Mouse (Mus musculus) heart, adult 2 months (tissue): Measurements from ENCODE around the gene Camkv. TPM values are rescaled to one million over a fixed set of nuclear protein-coding genes. Genes with fewer than 3 reads are reported as not detected.

Experiments used
- DNase-seq, 2 experiments: peaks; one replicate each; pipeline ENCODE4 v3.0.0; 2021
- H3K27ac ChIP-seq: fragments of 200-600 bp; 2 replicates; pipeline ENCODE4 v1.8.1; 2022
- H3K27me3 ChIP-seq: fragments of 200-500 bp; 2 replicates; pipeline ENCODE4 v1.6.1; 2012; ENCODE audit warnings: mild to moderate bottlenecking, low read length, inconsistent platforms, mixed read lengths; ENCODE audit not compliant: control insufficient read depth, insufficient read depth
- H3K36me3 ChIP-seq: fragments of 200-500 bp; 2 replicates; pipeline ENCODE4 v1.6.1; 2012; ENCODE audit warnings: low read length, inconsistent platforms; ENCODE audit not compliant: control insufficient read depth, insufficient read depth
- H3K4me1 ChIP-seq: fragments of 200-500 bp; 2 replicates; pipeline ENCODE4 v1.6.1; 2011; ENCODE audit warnings: low read length; ENCODE audit not compliant: control insufficient read depth, insufficient read depth
- H3K4me3 ChIP-seq: fragments of 200-600 bp; 2 replicates; pipeline ENCODE4 v1.8.1; 2022
- H3K79me2 ChIP-seq: fragments of 200-500 bp; replicated peaks from 2 replicates; pipeline ENCODE4 v1.6.1; 2012; ENCODE audit warnings: mild to moderate bottlenecking, inconsistent platforms, low read length, moderate library complexity, mixed read lengths; ENCODE audit not compliant: control insufficient read depth, insufficient read depth
- H3K9ac ChIP-seq: fragments of 200-500 bp; 2 replicates; pipeline ENCODE4 v1.6.1; 2012; ENCODE audit warnings: low read depth, mild to moderate bottlenecking, control low read depth, inconsistent platforms, low read length, mixed read lengths
- CTCF ChIP-seq: fragments of 200-600 bp; IDR thresholded peaks from 2 replicates; pipeline ENCODE4 v1.8.1; 2022; ENCODE audit warnings: antibody characterized with exemption, mild to moderate bottlenecking, moderate library complexity
- EP300 ChIP-seq: fragments of 200-500 bp; IDR thresholded peaks from 2 replicates; pipeline ENCODE4 v1.6.1; 2011; ENCODE audit warnings: low read depth, low read length, control low read depth; ENCODE audit not compliant: insufficient read depth
- POLR2A ChIP-seq: fragments of 200-500 bp; IDR thresholded peaks from 2 replicates; pipeline ENCODE4 v1.6.1; 2011; ENCODE audit warnings: mild to moderate bottlenecking, low read depth, low read length, control low read depth; ENCODE audit not compliant: insufficient read depth
- WGBS: fragments of 180-500 bp; shearing (Covaris S2); methylation state at CpG from one replicate; pipeline ENCODE4 v1.1.7; 2018; 5-methylcytosine and 5-hydroxymethylcytosine counted together
- intact Hi-C: fragments of 180-260 bp; cut with DNase I; formaldehyde crosslinking; loops from one replicate; pipeline ENCODE4 v1.15.1; 2025
- polyA plus RNA-seq: library from polyadenylated mRNA; depleted of rRNA; stranded (reverse); fragments of >200 nt; gene quantifications from 2 replicates; pipeline ENCODE4 v1.2.3, GENCODE M21; 2012
- total RNA-seq, 2 experiments: library from RNA; stranded (reverse); gene quantifications; 2 replicates each; pipeline ENCODE4 v1.2.3; 2021

Gene Camkv
- total and polyA plus RNA-seq, 3 experiments, result 0.02 TPM; not detected in 2

DNA sequence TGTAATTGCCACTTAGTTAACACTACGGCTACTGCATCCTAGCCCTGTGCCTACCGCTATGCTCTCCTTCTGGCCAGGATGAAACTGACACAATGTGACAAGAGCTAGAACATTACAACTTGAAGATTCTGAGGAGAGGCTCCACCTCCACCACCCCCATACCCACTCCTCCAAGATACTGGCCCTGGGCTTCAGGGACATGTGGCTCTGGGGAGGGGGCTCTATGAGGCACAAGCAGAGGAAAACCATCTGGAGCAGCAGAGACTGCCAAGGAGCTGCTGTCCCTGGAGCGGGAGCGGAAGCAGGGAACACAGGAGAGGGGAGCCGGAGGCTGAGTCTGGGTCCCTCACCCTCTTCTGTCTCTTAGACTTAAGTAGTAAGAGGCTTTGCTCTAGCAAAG lies 7.7 kb upstream of the Camkv start:
- intact Hi-C loops, result no loop called here
- H3K36me3 ChIP-seq, result no peaks in the 10 kb centered on the region
- no peak for DNase-seq
- H3K4me3 ChIP-seq, result no peak overlapping the region
- H3K79me2 ChIP-seq, result no peaks in the 10 kb centered on the region
- peaks cover 4% of the 10 kb centered on the region for H3K4me1 ChIP-seq
- no peak overlapping the region for H3K9ac ChIP-seq
- no peak overlapping the region for H3K27ac ChIP-seq
- WGBS, result 78% methylated on average over 5 of the region's 5 CpGs
- TF ChIP-seq EP300 (no peak), CTCF (no peak), POLR2A (no peak)
- H3K27me3 ChIP-seq, result no peaks in the 10 kb centered on the region

- H3K4me3 ChIP-seq, result no peak within 1 kb of the TSS
- H3K27ac ChIP-seq, result no peak within 1 kb of the TSS
- H3K79me2 ChIP-seq, result no peaks in the 10 kb centered on the region
- TF ChIP-seq CTCF, result no peak
- DNase-seq, result no peak
- H3K4me1 ChIP-seq, result peaks cover 4% of the 10 kb centered on the region
- WGBS, result 77% methylated on average over 3 of the region's 3 CpGs
- no peaks in the 10 kb centered on the region for H3K36me3 ChIP-seq
- no peak within 1 kb of the TSS for H3K9ac ChIP-seq
- H3K27me3 ChIP-seq, result no peaks in the 10 kb centered on the region
- intact Hi-C loops, result no loop called here
These were observed 7.3 kb upstream of the Camkv start, which contains the start of gene Actl11 for GRCm38 (mm10) chr9:107928169-107928568. TSS of gene Actl11 (plus strand) at chr9:107928469.

DNA sequence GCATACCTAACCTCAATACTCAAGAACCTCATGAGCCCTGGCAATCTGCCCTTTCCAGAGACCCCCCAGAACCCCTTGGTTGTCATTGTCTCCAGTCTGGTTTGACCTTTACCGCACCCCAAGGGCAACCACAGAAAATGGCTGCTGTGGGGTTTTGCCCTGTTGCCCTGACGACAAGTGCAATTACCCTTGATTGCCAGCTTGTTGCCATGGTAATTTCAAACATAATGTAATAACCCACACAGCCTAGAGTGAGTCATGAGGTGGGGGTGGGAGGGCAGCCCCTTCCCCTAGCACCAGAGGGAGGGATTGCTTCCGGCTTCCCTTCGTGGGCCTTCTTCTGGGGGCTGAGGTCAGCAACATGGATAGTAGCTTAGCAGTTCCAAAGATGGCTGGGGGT lies 3.3 kb upstream of the Camkv start:
- Histone ChIP-seq H3K4me1 (no peaks in the 10 kb centered on the region), H3K9ac (no peak overlapping the region), H3K79me2 (no peaks in the 10 kb centered on the region), H3K4me3 (no peak overlapping the region), H3K36me3 (no peaks in the 10 kb centered on the region), H3K27ac (no peak overlapping the region), H3K27me3 (peaks cover 6% of the 10 kb centered on the region)
- 70% methylated on average over 4 of the region's 4 CpGs for WGBS
- DNase-seq, result no peak
- intact Hi-C loops, result no loop called here
- TF ChIP-seq POLR2A (no peak), EP300 (no peak), CTCF (no peak)

GRCm38 (mm10) chr9:107934146-107934545 lies 1.3 kb upstream of the Camkv start:
- no peaks in the 10 kb centered on the region for H3K4me1 ChIP-seq
- peaks cover 6% of the 10 kb centered on the region for H3K27me3 ChIP-seq
- no peaks in the 10 kb centered on the region for H3K36me3 ChIP-seq
- no peak for DNase-seq
- H3K9ac ChIP-seq, result no peak overlapping the region
- WGBS, result 80% methylated on average over 11 of the region's 11 CpGs
- TF ChIP-seq EP300 (no peak), POLR2A (no peak), CTCF (no peak)
- no peak overlapping the region for H3K4me3 ChIP-seq
- intact Hi-C loops, result no loop called here
- H3K79me2 ChIP-seq, result no peaks in the 10 kb centered on the region
- no peak overlapping the region for H3K27ac ChIP-seq

- TF ChIP-seq EP300 (no peak), CTCF (no peak), POLR2A (no peak)
- Histone ChIP-seq H3K4me3 (peak overlapping the region; percentile 18; the same call in 1 of the 2 replicates), H3K27ac (no peak overlapping the region), H3K9ac (no peak overlapping the region), H3K36me3 (no peaks in the 10 kb centered on the region), H3K4me1 (no peaks in the 10 kb centered on the region), H3K79me2 (no peaks in the 10 kb centered on the region), H3K27me3 (peaks cover 6% of the 10 kb centered on the region)
- DNase-seq, result no peak
- WGBS, result 1% methylated on average over 41 of the region's 41 CpGs
- intact Hi-C loops, result no loop called here
These were observed 328 bp downstream of the Camkv start for GRCm38 (mm10) chr9:107935790-107936214.

DNA sequence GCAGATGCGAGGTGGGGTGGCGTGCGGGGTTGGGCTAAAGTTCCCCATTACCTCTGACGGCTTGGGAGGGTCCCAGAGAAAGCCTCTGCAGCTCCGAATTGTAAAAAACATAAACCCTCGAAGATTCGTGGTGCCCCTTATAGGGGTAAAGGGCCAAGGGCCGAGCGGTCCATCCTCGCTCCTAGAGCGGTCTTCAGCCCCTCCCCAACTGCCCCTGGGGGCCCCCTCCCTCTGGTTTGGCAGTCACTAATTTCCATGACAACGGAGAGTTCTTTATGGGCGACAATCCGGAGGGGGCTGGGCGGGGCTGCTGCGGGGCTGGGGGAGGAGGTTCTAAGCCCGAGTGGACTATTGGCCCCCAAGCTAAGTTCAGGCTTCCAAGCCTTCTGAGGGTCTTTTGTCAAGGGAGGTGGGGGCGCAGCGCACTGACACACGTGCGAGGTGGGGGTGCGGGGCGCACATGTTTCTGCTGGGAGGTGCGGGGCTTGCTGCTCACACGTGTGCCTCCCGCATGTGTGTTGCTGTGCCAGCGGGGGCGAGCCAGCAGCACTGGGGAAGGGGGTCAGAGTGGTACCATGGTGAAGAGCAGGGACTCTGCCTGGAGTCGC lies 845 bp downstream of the Camkv start:
- H3K9ac ChIP-seq, result no peak overlapping the region
- intact Hi-C loops, result no loop called here
- H3K4me1 ChIP-seq, result no peaks in the 10 kb centered on the region
- no peak overlapping the region for H3K27ac ChIP-seq
- peak overlapping the region; percentile 18; the same call in 1 of the 2 replicates for H3K4me3 ChIP-seq
- H3K36me3 ChIP-seq, result no peaks in the 10 kb centered on the region
- 13% methylated on average over 29 of the region's 29 CpGs for WGBS
- H3K27me3 ChIP-seq, result peaks cover 6% of the 10 kb centered on the region
- TF ChIP-seq CTCF (no peak), EP300 (no peak)
- no peak for DNase-seq
- H3K79me2 ChIP-seq, result no peaks in the 10 kb centered on the region
